In the genomic region with DNA sequence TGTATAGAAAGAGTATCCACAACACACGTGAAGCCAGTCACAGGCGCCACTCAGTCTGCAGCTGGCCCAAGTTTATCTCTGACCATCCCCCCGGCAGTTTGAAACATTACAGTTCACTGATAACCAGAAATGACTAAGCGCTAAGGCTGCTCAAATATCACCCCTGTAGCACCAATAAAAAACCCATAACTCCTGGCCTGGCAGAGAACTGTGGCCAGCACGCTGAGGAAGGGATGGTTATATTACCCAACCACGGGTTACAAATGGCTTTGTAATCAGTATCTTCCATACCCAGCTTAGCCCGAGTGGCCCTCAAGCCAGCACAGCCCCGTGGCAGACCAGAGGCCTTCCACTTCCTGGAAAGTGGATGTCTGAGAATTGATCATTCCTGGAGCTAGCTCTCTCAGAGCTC, we compare ENCODE assay signal across 9 mouse cellular contexts.
DNase-seq lines count a peak whose midpoint lies in the region; ATAC-seq and TF ChIP-seq lines count a peak whose summit lies in the region.
"Had no signal": no experiment of that assay in that cellular context is flagged by ENCODE, and none has a peak within 500 bp of the region (broad histone marks: within the 10 kb centered on the region; RNA-seq: fewer than 3 reads in every experiment).

No protein-coding gene starts in this region.

- H3K4me1 ChIP-seq in heart, embryonic 10.5 days = peaks cover 9% of the 10 kb centered on the region
- H3K4me1 ChIP-seq in heart, adult 2 months (ENCODE audit: control insufficient read depth, insufficient read depth, low read length) = no peaks in the 10 kb centered on the region
- H3K4me1 ChIP-seq in liver, embryonic 15.5 days (replicated peaks) = peaks cover 67% of the 10 kb centered on the region
- H3K4me1 ChIP-seq in midbrain, embryonic 11.5 days (ENCODE audit: control insufficient read depth, insufficient read depth, low read length) = 0 out of 2 replicates have a peak, but pooled peaks cover 3% of the 10 kb centered on the region
- no peaks in the 10 kb centered on the region for H3K4me1 ChIP-seq in hindbrain, postnatal 0 days (ENCODE audit: insufficient read depth, low read length)

- H3K9me3 ChIP-seq in heart, embryonic 10.5 days = no peaks in the 10 kb centered on the region
- no peaks in the 10 kb centered on the region for H3K9me3 ChIP-seq in liver, embryonic 15.5 days (replicated peaks)
- H3K9me3 ChIP-seq in midbrain, embryonic 11.5 days (ENCODE audit: control insufficient read depth, low read length) = no peaks in the 10 kb centered on the region
- no peaks in the 10 kb centered on the region for H3K9me3 ChIP-seq in hindbrain, postnatal 0 days (ENCODE audit: low read length)

- no peaks in the 10 kb centered on the region for H3K79me2 ChIP-seq in heart, adult 2 months (replicated peaks; ENCODE audit: control insufficient read depth, insufficient read depth, low read length)

- H3K27me3 ChIP-seq in heart, embryonic 10.5 days (ENCODE audit: insufficient read depth, poor library complexity, severe bottlenecking) = no peaks in the 10 kb centered on the region
- no peaks in the 10 kb centered on the region for H3K27me3 ChIP-seq in heart, adult 2 months (ENCODE audit: control insufficient read depth, insufficient read depth, low read length)
- no peaks in the 10 kb centered on the region for H3K27me3 ChIP-seq in liver, embryonic 15.5 days
- H3K27me3 ChIP-seq in midbrain, embryonic 11.5 days (ENCODE audit: control insufficient read depth, insufficient read depth, low read length) = no peaks in the 10 kb centered on the region
- H3K27me3 ChIP-seq in hindbrain, postnatal 0 days (ENCODE audit: insufficient read depth, low read length) = no peaks in the 10 kb centered on the region

- H3K9ac ChIP-seq in heart, adult 2 months (ENCODE audit: low read depth, low read length) = no peak overlapping the region
- H3K9ac ChIP-seq in liver, embryonic 15.5 days = peak overlapping the region; percentile 47
- no peak overlapping the region for H3K9ac ChIP-seq in midbrain, embryonic 11.5 days (ENCODE audit: low read length)
- H3K9ac ChIP-seq in hindbrain, postnatal 0 days (replicated peaks; ENCODE audit: low read length) = no peak overlapping the region

- no peak for TF ChIP-seq POLR2A in heart, adult 2 months (IDR thresholded peaks at IDR 0.05; ENCODE audit: insufficient read depth, low read depth, low read length)

- no peak for TF ChIP-seq EP300 in heart, adult 2 months (IDR thresholded peaks at IDR 0.05; ENCODE audit: insufficient read depth, low read depth, low read length)

- peak overlapping the region; percentile 55 for H3K4me2 ChIP-seq in liver, embryonic 15.5 days
- H3K4me2 ChIP-seq in midbrain, embryonic 11.5 days = no peak overlapping the region
- H3K4me2 ChIP-seq in hindbrain, postnatal 0 days (ENCODE audit: low read depth, low read length) = no peak overlapping the region

- no peak for TF ChIP-seq CTCF in heart, adult 2 months (IDR thresholded peaks at IDR 0.05)
- no peak for TF ChIP-seq CTCF in hindbrain, postnatal 0 days (IDR thresholded peaks at IDR 0.05; ENCODE audit: low read depth)

- peak; percentile 88 for DNase-seq in heart, embryonic 10.5 days (ENCODE audit: low spot score)
- no peak for DNase-seq in heart, adult 2 months
- DNase-seq in 3T3-L1 (ENCODE audit: low read depth, low spot score) = peak; percentile 95
- peak; percentile 85 for DNase-seq in c-Kit-positive CD71-positive TER-119-negative erythroid progenitor cells, embryonic 14.5 days (ENCODE audit: low read depth)
- no peak for DNase-seq in midbrain, embryonic 11.5 days (ENCODE audit: low spot score, missing footprints)
- DNase-seq in frontal cortex, postnatal 14 days (ENCODE audit: low spot score in 2 of 2) = no peak
- no peak for DNase-seq in hindbrain, postnatal 0 days (ENCODE audit: low spot score)
- DNase-seq: heart, postnatal 36 days had no signal

- H3K27ac ChIP-seq in heart, embryonic 10.5 days = peak overlapping the region; percentile 81
- no peak overlapping the region for H3K27ac ChIP-seq in heart, adult 2 months
- peak overlapping the region; percentile 98 for H3K27ac ChIP-seq in liver, embryonic 15.5 days (replicated peaks)
- H3K27ac ChIP-seq in midbrain, embryonic 11.5 days (ENCODE audit: low read depth, low read length) = no peak overlapping the region
- no peak overlapping the region for H3K27ac ChIP-seq in hindbrain, postnatal 0 days

- no peak overlapping the region for H3K4me3 ChIP-seq in heart, embryonic 10.5 days
- no peak overlapping the region for H3K4me3 ChIP-seq in heart, adult 2 months
- H3K4me3 ChIP-seq in liver, embryonic 15.5 days (replicated peaks) = peak overlapping the region; percentile 20
- H3K4me3 ChIP-seq in midbrain, embryonic 11.5 days (ENCODE audit: low read depth, low read length) = no peak overlapping the region
- no peak overlapping the region for H3K4me3 ChIP-seq in hindbrain, postnatal 0 days (ENCODE audit: low read length)

- ATAC-seq in liver, embryonic 15.5 days (ENCODE audit: insufficient read depth) = peak; percentile 96
- ATAC-seq in midbrain, embryonic 11.5 days (ENCODE audit: low FRiP score) = no peak
- ATAC-seq in hindbrain, postnatal 0 days = no peak

- 34% methylated on average over 8 of the region's 8 CpGs for WGBS in heart, embryonic 10.5 days
- WGBS in heart, adult 2 months = 22% methylated on average over 8 of the region's 8 CpGs
- WGBS in liver, embryonic 15.5 days (ENCODE audit: insufficient replicate concordance) = 7% methylated on average over 8 of the region's 8 CpGs
- 86% methylated on average over 8 of the region's 8 CpGs for WGBS in midbrain, embryonic 11.5 days
- 92% methylated on average over 8 of the region's 8 CpGs for WGBS in hindbrain, postnatal 0 days

- H3K36me3 ChIP-seq in heart, embryonic 10.5 days = no peaks in the 10 kb centered on the region
- H3K36me3 ChIP-seq in heart, adult 2 months (ENCODE audit: control insufficient read depth, insufficient read depth, low read length) = no peaks in the 10 kb centered on the region
- no peaks in the 10 kb centered on the region for H3K36me3 ChIP-seq in liver, embryonic 15.5 days (replicated peaks)
- H3K36me3 ChIP-seq in midbrain, embryonic 11.5 days (ENCODE audit: control insufficient read depth, insufficient read depth, low read length) = no peaks in the 10 kb centered on the region
- H3K36me3 ChIP-seq in hindbrain, postnatal 0 days (ENCODE audit: insufficient read depth, low read length) = no peaks in the 10 kb centered on the region

- intact Hi-C loops in heart, adult 2 months (cut with DNase I) = loop anchor here (10.0 kb wide), 1 partner anchor 521 kb away; no protein-coding TSS in a partner anchor

Comparison
In these comparisons a context has a peak if more than half of its experiments do, and no peak if none do; other contexts are left out.
1. DNase-seq: peak in heart, embryonic 10.5 days (single experiment), 3T3-L1 (single experiment) and c-Kit-positive CD71-positive TER-119-negative erythroid progenitor cells, embryonic 14.5 days (single experiment); none in heart, adult 2 months (0 of 2), midbrain, embryonic 11.5 days (single experiment), frontal cortex, postnatal 14 days (0 of 2) and hindbrain, postnatal 0 days (single experiment).
2. H3K27ac ChIP-seq: peak in heart, embryonic 10.5 days (single experiment) and liver, embryonic 15.5 days (single experiment); none in heart, adult 2 months (single experiment), midbrain, embryonic 11.5 days (single experiment) and hindbrain, postnatal 0 days (single experiment).